In the genomic region with DNA sequence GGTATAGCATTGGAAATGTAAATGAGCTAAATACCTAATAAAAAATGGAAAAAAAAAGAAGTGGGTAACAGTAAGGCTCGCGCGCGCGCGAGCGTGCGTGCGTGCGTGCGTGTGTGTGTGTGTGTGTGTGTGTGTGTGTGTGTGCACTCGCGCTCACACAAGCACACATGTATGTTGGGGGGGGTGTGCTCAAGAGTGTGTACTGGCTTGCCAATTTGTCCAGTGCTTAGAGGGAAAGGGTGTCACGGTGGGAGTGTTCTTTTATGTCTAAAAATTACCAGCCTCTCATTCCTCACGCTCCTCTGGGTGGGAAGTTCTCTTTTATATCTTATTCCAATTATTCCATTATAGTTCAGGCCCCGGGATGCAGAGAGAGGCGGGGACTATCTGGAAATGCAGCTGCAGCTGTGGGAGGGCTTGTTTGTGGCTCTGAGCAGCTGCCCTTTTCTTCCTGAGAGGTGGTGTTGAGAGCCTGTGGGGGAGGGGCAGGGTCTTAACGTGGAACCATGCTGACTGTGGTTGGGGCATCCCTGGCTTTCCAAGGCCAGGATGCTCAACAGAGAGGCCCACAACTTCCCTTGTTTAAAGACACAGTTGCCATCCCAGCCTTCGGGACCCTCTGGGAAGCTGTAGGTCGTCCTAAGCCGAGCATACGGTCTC, we compare ENCODE assay signal across 12 mouse cellular contexts. TPM values are rescaled to one million over a fixed set of nuclear protein-coding genes. Genes with fewer than 3 reads are reported as not detected.
DNase-seq lines count a peak whose midpoint lies in the region; ATAC-seq and TF ChIP-seq lines count a peak whose summit lies in the region.
"Had no signal": no experiment of that assay in that cellular context is flagged by ENCODE, and none has a peak within 500 bp of the region (broad histone marks: within the 10 kb centered on the region; RNA-seq: fewer than 3 reads in every experiment).

No protein-coding gene starts in this region.

- peaks cover 5% of the 10 kb centered on the region for H3K4me1 ChIP-seq in heart, embryonic 15.5 days (replicated peaks)
- peaks cover 40% of the 10 kb centered on the region for H3K4me1 ChIP-seq in forebrain, embryonic 15.5 days
- peaks cover 57% of the 10 kb centered on the region for H3K4me1 ChIP-seq in midbrain, embryonic 12.5 days

- WGBS in heart, embryonic 15.5 days: 65% methylated on average over 22 of the region's 22 CpGs
- WGBS in forebrain, embryonic 15.5 days: 29% methylated on average over 22 of the region's 22 CpGs
- WGBS in midbrain, embryonic 12.5 days: 45% methylated on average over 22 of the region's 22 CpGs

- no peak overlapping the region for H3K27ac ChIP-seq in heart, embryonic 15.5 days
- peak overlapping the region; percentile 78 for H3K27ac ChIP-seq in forebrain, embryonic 15.5 days (replicated peaks)
- H3K27ac ChIP-seq in midbrain, embryonic 12.5 days (replicated peaks): peak overlapping the region; percentile 80
- H3K27ac ChIP-seq in layer of hippocampus, adult 2 months: no peak overlapping the region
- H3K27ac ChIP-seq: lung, embryonic 15.5 days had no signal

- H3K4me2 ChIP-seq in heart, embryonic 15.5 days: peak overlapping the region; percentile 9; the same call in 1 of the 2 replicates
- H3K4me2 ChIP-seq in forebrain, embryonic 15.5 days (replicated peaks): peak overlapping the region; percentile 22
- H3K4me2 ChIP-seq in midbrain, embryonic 12.5 days (replicated peaks): peak overlapping the region; percentile 37
- H3K4me2 ChIP-seq: lung, embryonic 15.5 days had no signal

- H3K4me3 ChIP-seq in heart, embryonic 15.5 days: no peak overlapping the region
- no peak overlapping the region for H3K4me3 ChIP-seq in forebrain, embryonic 15.5 days
- no peak overlapping the region for H3K4me3 ChIP-seq in midbrain, embryonic 12.5 days
- H3K4me3 ChIP-seq in layer of hippocampus, adult 2 months: no peak overlapping the region
- H3K4me3 ChIP-seq: lung, embryonic 15.5 days had no signal

- intact Hi-C loops in heart, postnatal 36 days (cut with DNase I): no loop called here

- no peaks in the 10 kb centered on the region for H3K27me3 ChIP-seq in heart, embryonic 15.5 days
- H3K27me3 ChIP-seq in forebrain, embryonic 15.5 days: no peaks in the 10 kb centered on the region
- H3K27me3 ChIP-seq in midbrain, embryonic 12.5 days: no peaks in the 10 kb centered on the region

- H3K9ac ChIP-seq in heart, embryonic 15.5 days: no peak overlapping the region; the same call in 1 of the 2 replicates
- no peak overlapping the region for H3K9ac ChIP-seq in forebrain, embryonic 15.5 days (replicated peaks)
- H3K9ac ChIP-seq in midbrain, embryonic 12.5 days (replicated peaks): no peak overlapping the region
- H3K9ac ChIP-seq: lung, embryonic 15.5 days had no signal

- DNase-seq in heart, postnatal 36 days: no peak
- DNase-seq in R1 (ENCODE audit: low read depth, low spot score): peak; percentile 71
- DNase-seq in layer of hippocampus, adult 2 months (ENCODE audit: low spot score in 2 of 2): no peak
- no peak for DNase-seq in cerebellum, postnatal 14 days
- no peak for DNase-seq in layer of hippocampus, adult 18-20 months (ENCODE audit: low spot score in 2 of 2)
- DNase-seq: cerebellum, adult 9-11 months had no signal

- no peak for TF ChIP-seq CTCF in layer of hippocampus, adult 2 months (conservative IDR thresholded peaks at IDR 0.05)

- no peaks in the 10 kb centered on the region for H3K36me3 ChIP-seq in heart, embryonic 15.5 days
- no peaks in the 10 kb centered on the region for H3K36me3 ChIP-seq in forebrain, embryonic 15.5 days
- no peaks in the 10 kb centered on the region for H3K36me3 ChIP-seq in midbrain, embryonic 12.5 days
- H3K36me3 ChIP-seq: lung, embryonic 15.5 days had no signal

- no peaks in the 10 kb centered on the region for H3K9me3 ChIP-seq in heart, embryonic 15.5 days (replicated peaks)
- H3K9me3 ChIP-seq in forebrain, embryonic 15.5 days: no peaks in the 10 kb centered on the region
- no peaks in the 10 kb centered on the region for H3K9me3 ChIP-seq in midbrain, embryonic 12.5 days
- H3K9me3 ChIP-seq: lung, embryonic 15.5 days had no signal

- no peak for ATAC-seq in heart, embryonic 15.5 days (replicated peaks; ENCODE audit: insufficient number of reproducible peaks, insufficient read depth, low FRiP score, low read depth)
- ATAC-seq in forebrain, embryonic 15.5 days (replicated peaks): peak; percentile 63
- ATAC-seq in midbrain, embryonic 12.5 days (ENCODE audit: low FRiP score, low read depth): peak; percentile 86

RNA-seq across cellular contexts. Expression of a gene that starts 23.4 kb away (rescaled TPM):
- polyA plus RNA-seq in heart, embryonic 15.5 days (2015; fragmentation: Nextera tagmentation; extraction: Ambion mirVana): 1.8 and 2.9 TPM in 2 replicates
- total RNA-seq in heart, postnatal 36 days (2021): 1 to 10 TPM in 1 of 2 experiments, under 1 TPM in 1; 0.83 to 1.7 TPM
- polyA plus RNA-seq in forebrain, embryonic 15.5 days (2015; fragmentation: Nextera tagmentation; extraction: Ambion mirVana): 31.5 and 34.0 TPM in 2 replicates
- polyA plus RNA-seq in midbrain, embryonic 12.5 days (2016; fragmentation: Nextera tagmentation; extraction: Ambion mirVana): 67.6 and 71.9 TPM in 2 replicates
- total RNA-seq in layer of hippocampus, adult 2 months (2021): 10 to 100 TPM; 18.3 to 19.7 TPM
- 10 to 100 TPM; 11.1 to 14.1 TPM for total RNA-seq in layer of hippocampus, adult 18-20 months (2021)
- total RNA-seq: granulocyte monocyte progenitor cell, adult 5-6 weeks had no signal
- polyA plus RNA-seq: C2C12 had no signal

Comparison
In these comparisons a context has a peak if more than half of its experiments do, and no peak if none do; other contexts are left out.
1. H3K27ac ChIP-seq: peak in forebrain, embryonic 15.5 days (single experiment) and midbrain, embryonic 12.5 days (single experiment); none in heart, embryonic 15.5 days (single experiment) and layer of hippocampus, adult 2 months (single experiment).
2. RNA of a gene that starts 23.4 kb away (total RNA-seq): 18.3 to 19.7 TPM in layer of hippocampus, adult 2 months and 11.1 to 14.1 TPM in layer of hippocampus, adult 18-20 months; 0.83 to 1.7 TPM in heart, postnatal 36 days; every median in the first group is over 4 times any median in the second.
3. Peak in every context shown above with its lines, with median percentiles within 50 percentile points of each other: H3K4me2 ChIP-seq.